Mouse (Mus musculus): ENCODE results near the gene Aldh4a1.

- TF ChIP-seq CTCF (IDR thresholded peaks at IDR 0.05; ENCODE audit: insufficient read depth, low read length) (no peak), POLR2A (IDR thresholded peaks at IDR 0.05; ENCODE audit: borderline replicate concordance, extremely low read depth, low read depth, low read length) (no peak)
Observed at GRCm38 (mm10) chr4:139689627-139690269, 67.1 kb downstream of the Aldh4a1 start.

Measured in lung, adult 2 months (tissue).